Mouse (Mus musculus) cortical plate, adult 2 months (tissue): ENCODE measurements at regions not wholly inside any gene's neighbourhood (a gene's known extent, or its start where the extent isn't known, plus 50 kb on each side); places are given as distances from the start of the nearest gene placed in this dataset.

Experiments
- H3K27ac ChIP-seq: fragments of 200-500 bp; 2 replicates; pipeline ENCODE4 v1.5.1; 2012; ENCODE audit warnings: low read length, control low read depth, inconsistent platforms; ENCODE audit not compliant: insufficient read depth
- H3K4me1 ChIP-seq: fragments of 200-500 bp; 2 replicates; pipeline ENCODE4 v1.6.1; 2011; ENCODE audit warnings: low read length; ENCODE audit not compliant: control insufficient read depth, insufficient read depth
- H3K4me3 ChIP-seq: fragments of 200-500 bp; 2 replicates; pipeline ENCODE4 v1.5.1; 2011; ENCODE audit warnings: mild to moderate bottlenecking, low read length, control low read depth; ENCODE audit not compliant: insufficient read depth
- CTCF ChIP-seq: fragments of 200-500 bp; IDR thresholded peaks from 2 replicates; pipeline ENCODE4 v1.5.1; 2011; ENCODE audit warnings: mild to moderate bottlenecking, control low read depth, low read length; ENCODE audit not compliant: insufficient read depth; ENCODE audit errors: extremely low read depth
- POLR2A ChIP-seq: fragments of 200-500 bp; IDR thresholded peaks from 2 replicates; pipeline ENCODE4 v1.6.1; 2011; ENCODE audit warnings: mild to moderate bottlenecking, low read length, control low read depth; ENCODE audit not compliant: insufficient read depth; ENCODE audit errors: extremely low read depth

DNA sequence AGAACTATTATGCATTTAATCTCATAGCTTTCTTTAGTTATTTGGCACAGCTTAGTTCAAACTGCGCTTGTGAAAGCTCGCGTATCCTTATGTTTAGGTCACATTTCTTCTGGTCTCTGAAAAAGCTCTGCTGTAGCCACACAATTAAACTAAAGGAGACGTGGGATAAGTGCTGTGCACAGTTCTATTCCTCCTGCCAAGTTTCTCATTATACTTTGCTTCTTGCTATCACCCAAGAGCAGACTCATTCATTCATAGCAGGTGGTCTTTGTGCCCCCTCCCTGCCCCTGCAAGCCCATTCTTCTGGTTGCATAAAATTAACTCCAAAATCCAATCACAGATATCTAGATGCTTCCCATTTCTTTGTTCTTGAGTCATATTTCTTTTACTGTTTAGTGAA lies 403.6 kb upstream of the Map3k7 start:
- no peak overlapping the region for H3K27ac ChIP-seq
- no peak overlapping the region for H3K4me3 ChIP-seq
- TF ChIP-seq POLR2A = no peak
- no peak for TF ChIP-seq CTCF
- H3K4me1 ChIP-seq = no peaks in the 10 kb centered on the region

- Histone ChIP-seq H3K4me1 (no peaks in the 10 kb centered on the region), H3K27ac (no peak overlapping the region), H3K4me3 (no peak overlapping the region)
- TF ChIP-seq CTCF = no peak
- TF ChIP-seq POLR2A = no peak
Measured at GRCm38 (mm10) chr4:31561183-31561582, 402.7 kb upstream of the Map3k7 start.

- Histone ChIP-seq H3K4me3 (no peak overlapping the region), H3K27ac (no peak overlapping the region), H3K4me1 (no peaks in the 10 kb centered on the region)
- peak; percentile 47 for TF ChIP-seq CTCF
- no peak for TF ChIP-seq POLR2A
Measured at GRCm38 (mm10) chr4:31561823-31562222, 402.1 kb upstream of the Map3k7 start.

DNA sequence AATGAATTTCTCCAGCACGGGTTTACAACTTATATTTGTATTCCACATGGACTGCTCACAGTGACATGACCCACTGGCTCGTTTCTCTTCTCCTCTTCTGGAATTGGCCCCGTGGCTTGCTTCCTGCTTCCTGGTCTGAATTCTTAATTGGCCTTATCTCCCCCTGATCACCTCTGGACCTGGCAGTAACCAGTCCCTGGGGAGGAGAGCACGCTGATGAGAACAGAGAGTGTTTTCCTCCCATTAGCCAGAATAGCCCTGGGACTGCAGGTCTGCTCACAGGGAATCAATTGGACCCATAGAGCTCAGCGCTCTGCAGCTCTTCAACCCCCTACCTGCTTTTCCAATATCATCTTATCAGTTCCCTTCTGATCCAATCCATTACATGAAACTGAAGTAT lies 397.7 kb upstream of the Map3k7 start:
- Histone ChIP-seq H3K4me1 (no peaks in the 10 kb centered on the region), H3K27ac (no peak overlapping the region), H3K4me3 (no peak overlapping the region)
- no peak for TF ChIP-seq CTCF
- TF ChIP-seq POLR2A = no peak

DNA sequence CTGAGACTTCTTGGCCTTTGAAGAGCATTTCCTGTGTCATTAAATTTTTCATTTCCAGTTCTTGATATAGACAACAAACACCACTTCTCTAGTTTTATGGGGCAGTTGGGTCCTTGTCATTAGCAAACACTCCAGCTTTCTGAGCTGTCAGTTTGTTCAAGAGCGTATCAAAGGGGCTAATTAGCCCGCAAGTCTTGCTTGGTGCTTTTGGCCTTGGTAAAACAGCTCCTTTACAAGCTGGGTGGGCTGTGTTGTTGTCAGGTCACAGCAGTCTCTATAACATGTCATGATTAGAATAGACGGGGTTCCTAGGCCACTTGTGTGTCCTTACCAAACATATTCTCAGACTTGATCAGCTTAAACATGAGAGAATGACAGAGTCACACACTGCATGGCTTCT lies 397.1 kb upstream of the Map3k7 start:
- Histone ChIP-seq H3K4me3 (no peak overlapping the region), H3K4me1 (no peaks in the 10 kb centered on the region), H3K27ac (no peak overlapping the region)
- TF ChIP-seq POLR2A (no peak), CTCF (no peak)

DNA sequence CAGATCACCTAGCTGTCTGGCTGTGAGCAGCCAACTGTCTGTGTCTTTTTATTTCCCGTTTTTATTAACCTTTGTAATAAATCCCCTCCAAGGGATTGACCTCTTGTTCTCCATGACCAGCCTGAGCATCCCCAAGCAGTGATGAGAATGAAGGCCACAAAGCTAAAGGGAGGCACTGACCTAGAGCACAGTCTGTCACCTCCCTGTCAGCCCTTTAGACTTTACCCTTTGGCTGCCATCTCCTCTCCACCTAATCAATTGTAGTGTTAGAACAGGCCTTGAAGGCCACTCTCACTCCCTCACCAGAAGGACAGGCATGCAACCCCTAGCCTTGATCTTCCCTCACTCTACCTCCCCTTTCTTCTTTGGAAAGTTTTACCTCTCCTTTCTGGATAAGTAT lies 394.2 kb upstream of the Map3k7 start:
- no peak for TF ChIP-seq CTCF
- TF ChIP-seq POLR2A = no peak

GRCm38 (mm10) chr4:31576982-31577579 lies 386.8 kb upstream of the Map3k7 start:
- TF ChIP-seq CTCF = no peak
- Histone ChIP-seq H3K4me3 (no peak overlapping the region), H3K4me1 (no peaks in the 10 kb centered on the region)

More for the DNA sequence above, 394.2 kb upstream of the Map3k7 start:
- Histone ChIP-seq H3K4me3 (no peak overlapping the region), H3K4me1 (no peaks in the 10 kb centered on the region), H3K27ac (no peak overlapping the region)

DNA sequence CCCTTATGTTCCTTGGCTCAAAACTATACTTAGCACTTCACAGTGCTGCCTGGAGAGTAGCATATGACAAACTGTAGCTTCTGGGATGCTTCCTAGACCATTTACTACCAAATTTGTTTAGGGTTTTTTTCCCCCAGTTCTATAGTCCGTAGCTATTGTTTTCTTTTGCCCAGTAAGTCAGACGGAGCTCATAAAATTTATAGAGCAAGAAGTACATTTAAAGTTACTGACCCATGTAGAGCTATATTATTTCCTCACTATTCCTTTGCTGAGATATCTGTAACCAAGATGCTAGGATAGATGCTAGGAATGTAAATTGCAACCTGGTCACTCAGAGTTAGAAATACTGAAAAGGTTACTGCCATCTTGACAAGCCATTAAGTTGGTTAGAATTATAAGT lies 380.4 kb upstream of the Map3k7 start:
- no peak for TF ChIP-seq POLR2A
- no peak for TF ChIP-seq CTCF
- H3K27ac ChIP-seq = no peak overlapping the region
- no peak overlapping the region for H3K4me3 ChIP-seq
- H3K4me1 ChIP-seq = no peaks in the 10 kb centered on the region

More at GRCm38 (mm10) chr4:31576982-31577579, 386.8 kb upstream of the Map3k7 start:
- no peak overlapping the region for H3K27ac ChIP-seq

DNA sequence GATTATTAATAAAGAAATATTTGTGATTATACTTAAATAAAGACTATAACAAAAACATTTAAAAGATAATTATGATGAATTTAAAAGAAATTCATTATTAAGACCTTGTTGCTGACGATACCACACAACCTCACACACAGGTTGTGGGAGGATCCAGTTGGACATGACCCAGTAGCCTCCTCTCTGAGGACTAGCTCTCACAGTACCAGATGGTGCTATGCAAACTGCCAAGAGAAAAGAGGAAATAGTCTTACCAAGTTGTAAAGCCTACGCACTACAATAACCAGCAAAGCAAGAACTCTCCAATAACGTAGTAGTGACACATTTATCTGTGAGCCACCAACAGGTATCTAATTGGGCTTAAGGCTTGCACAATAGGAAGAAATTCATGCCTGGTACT lies 379.7 kb upstream of the Map3k7 start:
- TF ChIP-seq POLR2A = no peak
- TF ChIP-seq CTCF = no peak
- Histone ChIP-seq H3K4me3 (no peak overlapping the region), H3K4me1 (no peaks in the 10 kb centered on the region), H3K27ac (no peak overlapping the region)

DNA sequence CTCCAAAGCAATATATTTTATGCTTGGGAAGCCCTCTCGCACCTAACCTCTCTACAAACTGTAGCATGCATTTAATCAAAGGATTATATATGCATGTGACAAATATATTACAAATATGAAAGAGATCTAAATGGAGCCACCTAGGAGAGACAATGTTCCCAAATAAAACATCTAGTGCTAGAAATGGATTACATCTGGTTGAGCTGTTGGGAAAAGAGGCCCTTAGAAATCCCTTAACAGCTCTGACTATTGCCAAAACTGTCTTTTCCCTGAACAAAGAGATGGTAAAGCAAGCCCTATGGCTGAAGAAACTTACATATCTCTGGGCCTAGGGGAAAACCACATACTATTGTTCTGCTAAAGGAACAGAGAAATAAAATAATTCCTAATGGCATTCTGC lies 369.8 kb upstream of the Map3k7 start:
- TF ChIP-seq CTCF (no peak), POLR2A (no peak)

DNA sequence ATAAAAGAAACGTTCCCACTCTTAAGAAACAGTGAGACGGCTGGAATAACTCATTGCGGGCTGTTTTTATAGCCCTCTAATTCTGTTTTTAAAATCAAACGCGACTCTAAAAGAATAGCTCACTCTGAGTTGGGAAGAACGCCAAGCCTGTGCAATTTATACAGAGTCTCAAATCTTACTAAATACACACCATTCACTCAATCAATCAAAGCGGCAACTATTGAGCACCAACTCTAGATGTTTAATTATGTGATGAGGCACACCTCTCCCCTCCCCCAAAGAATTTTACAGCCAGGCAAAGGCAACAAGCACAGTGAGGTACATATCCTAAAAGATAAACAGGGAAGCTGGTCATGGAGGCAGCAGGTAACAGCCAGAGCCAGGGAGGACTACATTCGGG lies 362.4 kb upstream of the Map3k7 start:
- no peak overlapping the region for H3K4me3 ChIP-seq
- H3K27ac ChIP-seq = no peak overlapping the region
- TF ChIP-seq POLR2A (no peak), CTCF (no peak)
- H3K4me1 ChIP-seq = no peaks in the 10 kb centered on the region

More for the DNA sequence above, 369.8 kb upstream of the Map3k7 start:
- no peaks in the 10 kb centered on the region for H3K4me1 ChIP-seq
- H3K27ac ChIP-seq = no peak overlapping the region
- no peak overlapping the region for H3K4me3 ChIP-seq
